Mouse (Mus musculus) midbrain, embryonic 12.5 days (tissue): Measurements from ENCODE around the gene Vsnl1. TPM values are rescaled to one million over a fixed set of nuclear protein-coding genes. Genes with fewer than 3 reads are reported as not detected.

Experiments
- ATAC-seq: fragments of 200-750 bp; cut with Nextera tagmentation; 2 replicates; pipeline ENCODE4 v1.8.0; 2017; ENCODE audit warnings: low read depth, moderate TSS enrichment, moderate library complexity; ENCODE audit not compliant: low FRiP score
- H3K27ac ChIP-seq: fragments of 300-500 bp; sonication (generic); replicated peaks from 2 replicates; pipeline ENCODE4 v1.5.1; 2016; ENCODE audit warnings: mild to moderate bottlenecking
- H3K27me3 ChIP-seq: fragments of 300-500 bp; sonication (generic); 2 replicates; pipeline ENCODE4 v1.6.1; 2016; ENCODE audit warnings: mild to moderate bottlenecking
- H3K36me3 ChIP-seq: fragments of 300-500 bp; sonication (generic); 2 replicates; pipeline ENCODE4 v1.6.1; 2016
- H3K4me1 ChIP-seq: fragments of 300-500 bp; sonication (generic); 2 replicates; pipeline ENCODE4 v1.6.1; 2016
- H3K4me2 ChIP-seq: fragments of 300-500 bp; sonication (generic); replicated peaks from 2 replicates; pipeline ENCODE4 v1.6.1; 2016; ENCODE audit warnings: mild to moderate bottlenecking, moderate library complexity
- H3K4me3 ChIP-seq: fragments of 300-500 bp; sonication (generic); 2 replicates; pipeline ENCODE4 v1.5.1; 2016; ENCODE audit warnings: mild to moderate bottlenecking
- H3K9ac ChIP-seq: fragments of 300-500 bp; sonication (generic); replicated peaks from 2 replicates; pipeline ENCODE4 v1.6.1; 2016; ENCODE audit warnings: mild to moderate bottlenecking, moderate library complexity
- H3K9me3 ChIP-seq: fragments of 300-500 bp; sonication (generic); 2 replicates; pipeline ENCODE4 v1.6.1; 2016; ENCODE audit warnings: mild to moderate bottlenecking
- WGBS: fragments of 180-500 bp; shearing (Covaris S2); methylation state at CpG from one replicate; pipeline ENCODE4 v1.1.7; 2016; 5-methylcytosine and 5-hydroxymethylcytosine counted together
- polyA plus RNA-seq: library from polyadenylated mRNA; unstranded; fragments of >200 nt; fragmentation: Nextera tagmentation; extraction: Ambion mirVana; gene quantifications from 2 replicates; pipeline ENCODE4 v1.2.1, GENCODE M21; 2016

Gene Vsnl1
- polyA plus RNA-seq, 1 experiment from 2014 or later: 2.9 TPM

DNA sequence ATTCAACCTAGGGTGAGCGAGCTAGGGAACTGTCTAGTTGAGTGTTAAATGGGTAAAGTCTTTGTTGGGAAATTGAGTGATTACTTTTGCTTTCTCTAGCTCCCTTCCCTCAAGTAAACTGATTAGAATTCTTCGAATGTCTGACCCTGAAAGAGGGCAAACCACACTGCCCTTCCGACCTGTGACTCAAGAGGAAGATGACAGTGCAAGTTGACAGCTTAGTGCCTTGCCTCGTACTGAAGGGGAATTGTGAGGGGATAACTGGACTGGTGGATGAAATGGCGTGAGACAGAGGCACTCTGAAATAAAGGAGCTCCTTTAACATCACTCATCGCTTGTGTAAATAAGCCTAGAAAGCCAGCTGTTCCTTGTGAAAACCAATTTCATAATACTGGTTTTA is 118.7 kb downstream of the Vsnl1 start:
- no peak overlapping the region for H3K4me3 ChIP-seq
- ATAC-seq: no peak
- H3K36me3 ChIP-seq: peaks cover 37% of the 10 kb centered on the region
- H3K27me3 ChIP-seq: no peaks in the 10 kb centered on the region
- no peak overlapping the region for H3K9ac ChIP-seq
- WGBS: 58% methylated on average over 6 of the region's 6 CpGs
- H3K4me2 ChIP-seq: no peak overlapping the region
- no peaks in the 10 kb centered on the region for H3K9me3 ChIP-seq
- H3K27ac ChIP-seq: no peak overlapping the region
- H3K4me1 ChIP-seq: no peaks in the 10 kb centered on the region

- H3K4me3 ChIP-seq: no peak overlapping the region
- no peak overlapping the region for H3K9ac ChIP-seq
- no peak overlapping the region for H3K4me2 ChIP-seq
- no peaks in the 10 kb centered on the region for H3K27me3 ChIP-seq
- ATAC-seq: no peak
- H3K36me3 ChIP-seq: peaks cover 42% of the 10 kb centered on the region
- 82% methylated on average over 1 of the region's 1 CpGs for WGBS
- H3K27ac ChIP-seq: no peak overlapping the region
- no peaks in the 10 kb centered on the region for H3K4me1 ChIP-seq
- H3K9me3 ChIP-seq: no peaks in the 10 kb centered on the region
These were observed 122.6 kb downstream of the Vsnl1 start for GRCm38 (mm10) chr12:11313840-11314239.

- H3K4me1 ChIP-seq: no peaks in the 10 kb centered on the region
- H3K36me3 ChIP-seq: peaks cover 45% of the 10 kb centered on the region
- 96% methylated on average over 2 of the region's 2 CpGs for WGBS
- H3K9ac ChIP-seq: no peak overlapping the region
- no peak for ATAC-seq
- no peaks in the 10 kb centered on the region for H3K27me3 ChIP-seq
- no peak overlapping the region for H3K27ac ChIP-seq
- no peak overlapping the region for H3K4me2 ChIP-seq
- H3K4me3 ChIP-seq: no peak overlapping the region
- no peaks in the 10 kb centered on the region for H3K9me3 ChIP-seq
These were observed 125.3 kb downstream of the Vsnl1 start for GRCm38 (mm10) chr12:11311106-11311505.

- no peaks in the 10 kb centered on the region for H3K9me3 ChIP-seq
- 92% methylated on average over 8 of the region's 8 CpGs for WGBS
- ATAC-seq: no peak
- H3K9ac ChIP-seq: no peak overlapping the region
- no peak overlapping the region for H3K4me3 ChIP-seq
- H3K36me3 ChIP-seq: peaks cover 50% of the 10 kb centered on the region
- no peak overlapping the region for H3K4me2 ChIP-seq
- H3K27ac ChIP-seq: no peak overlapping the region
- H3K27me3 ChIP-seq: no peaks in the 10 kb centered on the region
- H3K4me1 ChIP-seq: no peaks in the 10 kb centered on the region
These were observed 129.4 kb downstream of the Vsnl1 start for GRCm38 (mm10) chr12:11306753-11307645.

DNA sequence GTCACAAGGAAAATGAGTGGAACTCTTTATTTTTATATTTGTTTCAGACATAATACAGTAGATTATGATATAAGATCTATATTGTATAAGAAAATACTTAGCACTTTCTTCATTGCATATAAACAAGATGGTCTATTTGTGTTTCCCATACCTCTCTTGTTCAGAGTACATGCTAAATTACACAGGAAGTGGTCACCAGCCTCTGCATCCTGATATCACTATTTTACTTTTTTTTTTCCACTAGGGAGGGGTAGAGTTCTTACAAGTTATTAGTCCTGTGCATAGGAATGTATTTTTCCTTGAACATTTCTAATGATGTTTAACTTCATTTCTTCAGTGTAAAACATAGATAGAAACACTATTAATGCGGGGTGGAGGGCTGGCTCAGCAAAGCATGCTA is 135.6 kb downstream of the Vsnl1 start:
- WGBS: 95% methylated on average over 1 of the region's 1 CpGs
- ATAC-seq: no peak
- H3K9me3 ChIP-seq: no peaks in the 10 kb centered on the region
- H3K4me1 ChIP-seq: no peaks in the 10 kb centered on the region
- H3K4me2 ChIP-seq: no peak overlapping the region
- peaks cover 58% of the 10 kb centered on the region for H3K36me3 ChIP-seq
- H3K27ac ChIP-seq: no peak overlapping the region
- H3K9ac ChIP-seq: no peak overlapping the region
- H3K27me3 ChIP-seq: no peaks in the 10 kb centered on the region
- H3K4me3 ChIP-seq: no peak overlapping the region

- Histone ChIP-seq H3K4me1 (no peaks in the 10 kb centered on the region), H3K27ac (no peak overlapping the region), H3K4me3 (no peak overlapping the region), H3K36me3 (peaks cover 60% of the 10 kb centered on the region), H3K9me3 (no peaks in the 10 kb centered on the region), H3K4me2 (no peak overlapping the region), H3K27me3 (no peaks in the 10 kb centered on the region), H3K9ac (no peak overlapping the region)
- ATAC-seq: no peak
- 92% methylated on average over 2 of the region's 2 CpGs for WGBS
These were observed 150.0 kb downstream of the Vsnl1 start for GRCm38 (mm10) chr12:11286382-11286781.

- no peak for ATAC-seq
- H3K9ac ChIP-seq: no peak overlapping the region
- no peaks in the 10 kb centered on the region for H3K27me3 ChIP-seq
- H3K36me3 ChIP-seq: peaks cover 65% of the 10 kb centered on the region
- H3K4me2 ChIP-seq: no peak overlapping the region
- 96% methylated on average over 2 of the region's 2 CpGs for WGBS
- H3K27ac ChIP-seq: no peak overlapping the region
- H3K4me1 ChIP-seq: no peaks in the 10 kb centered on the region
- H3K4me3 ChIP-seq: no peak overlapping the region
- no peaks in the 10 kb centered on the region for H3K9me3 ChIP-seq
These were observed 154.8 kb downstream of the Vsnl1 start for GRCm38 (mm10) chr12:11281584-11281983.

- no peak for ATAC-seq
- no peaks in the 10 kb centered on the region for H3K4me1 ChIP-seq
- H3K36me3 ChIP-seq: peaks cover 56% of the 10 kb centered on the region
- no peak overlapping the region for H3K4me3 ChIP-seq
- no peaks in the 10 kb centered on the region for H3K27me3 ChIP-seq
- no peak overlapping the region for H3K4me2 ChIP-seq
- no peak overlapping the region for H3K9ac ChIP-seq
- WGBS: 95% methylated on average over 3 of the region's 3 CpGs
- H3K27ac ChIP-seq: no peak overlapping the region
- H3K9me3 ChIP-seq: no peaks in the 10 kb centered on the region
These were observed 156.5 kb downstream of the Vsnl1 start for GRCm38 (mm10) chr12:11279886-11280285.

- no peaks in the 10 kb centered on the region for H3K4me1 ChIP-seq
- no peak overlapping the region for H3K4me2 ChIP-seq
- ATAC-seq: no peak
- no peak overlapping the region for H3K9ac ChIP-seq
- WGBS: 96% methylated on average over 6 of the region's 6 CpGs
- no peak overlapping the region for H3K4me3 ChIP-seq
- no peaks in the 10 kb centered on the region for H3K9me3 ChIP-seq
- H3K27me3 ChIP-seq: no peaks in the 10 kb centered on the region
- peaks cover 52% of the 10 kb centered on the region for H3K36me3 ChIP-seq
- no peak overlapping the region for H3K27ac ChIP-seq
These were observed 159.2 kb downstream of the Vsnl1 start for GRCm38 (mm10) chr12:11277207-11277606.

DNA sequence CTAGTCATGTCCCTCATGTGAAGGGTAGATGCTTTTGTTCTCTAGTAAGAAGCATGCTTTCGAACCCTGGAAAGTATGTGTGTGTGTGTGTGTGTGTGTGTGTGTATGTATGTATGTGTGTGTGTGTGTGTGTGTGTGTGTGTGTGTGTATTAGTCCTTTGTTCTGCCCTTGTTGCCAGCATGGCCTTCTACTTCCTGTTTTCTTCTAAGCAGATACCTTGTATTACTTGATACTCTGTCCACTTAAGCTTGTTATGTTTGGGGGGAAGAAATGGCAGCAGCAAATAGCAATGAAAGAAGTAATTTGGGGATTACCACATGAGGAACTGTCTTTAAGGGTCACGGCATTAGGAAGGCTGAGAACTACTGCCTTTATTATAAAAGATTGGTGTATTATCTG is 159.8 kb downstream of the Vsnl1 start:
- WGBS: 94% methylated on average over 2 of the region's 2 CpGs
- Histone ChIP-seq H3K4me2 (no peak overlapping the region), H3K4me3 (no peak overlapping the region), H3K4me1 (no peaks in the 10 kb centered on the region), H3K36me3 (peaks cover 50% of the 10 kb centered on the region), H3K9ac (no peak overlapping the region), H3K27ac (no peak overlapping the region), H3K27me3 (no peaks in the 10 kb centered on the region), H3K9me3 (no peaks in the 10 kb centered on the region)
- no peak for ATAC-seq
